Mouse (Mus musculus) ovary, postnatal 14 days (tissue): ENCODE results near the gene Cxcl17.

Source experiments
- DNase-seq: peaks from one replicate; pipeline ENCODE4 v3.0.0; 2022; ENCODE audit warnings: low spot score

The Cxcl17 gene

GRCm38 (mm10) chr7:25368333-25368732 is 44.4 kb downstream of the Cxcl17 start:
- no peak for DNase-seq

GRCm38 (mm10) chr7:25367632-25368293 is 44.9 kb downstream of the Cxcl17 start:
- no peak for DNase-seq

- DNase-seq = no peak
Observed at GRCm38 (mm10) chr7:25365937-25366625, 46.6 kb downstream of the Cxcl17 start.

GRCm38 (mm10) chr7:25363632-25364031 is 49.1 kb downstream of the Cxcl17 start:
- no peak for DNase-seq

GRCm38 (mm10) chr7:25363151-25363550 is 49.5 kb downstream of the Cxcl17 start:
- no peak for DNase-seq

GRCm38 (mm10) chr7:25358721-25359206 is 53.9 kb downstream of the Cxcl17 start:
- no peak for DNase-seq
